Mouse (Mus musculus): ENCODE measurements around the gene Golm1. TPM values are rescaled to one million over a fixed set of nuclear protein-coding genes. Genes with fewer than 3 reads are reported as not detected.
"Not testable (repeated sequence)": the region's sequence is repeated elsewhere in the genome, so short reads cannot be mapped to it uniquely, and the experiment has no call there.

Gene Golm1
- polyA plus RNA-seq (2015; fragmentation: Nextera tagmentation; extraction: Ambion mirVana) = 34.5 and 36.9 TPM in 2 replicates

DNA sequence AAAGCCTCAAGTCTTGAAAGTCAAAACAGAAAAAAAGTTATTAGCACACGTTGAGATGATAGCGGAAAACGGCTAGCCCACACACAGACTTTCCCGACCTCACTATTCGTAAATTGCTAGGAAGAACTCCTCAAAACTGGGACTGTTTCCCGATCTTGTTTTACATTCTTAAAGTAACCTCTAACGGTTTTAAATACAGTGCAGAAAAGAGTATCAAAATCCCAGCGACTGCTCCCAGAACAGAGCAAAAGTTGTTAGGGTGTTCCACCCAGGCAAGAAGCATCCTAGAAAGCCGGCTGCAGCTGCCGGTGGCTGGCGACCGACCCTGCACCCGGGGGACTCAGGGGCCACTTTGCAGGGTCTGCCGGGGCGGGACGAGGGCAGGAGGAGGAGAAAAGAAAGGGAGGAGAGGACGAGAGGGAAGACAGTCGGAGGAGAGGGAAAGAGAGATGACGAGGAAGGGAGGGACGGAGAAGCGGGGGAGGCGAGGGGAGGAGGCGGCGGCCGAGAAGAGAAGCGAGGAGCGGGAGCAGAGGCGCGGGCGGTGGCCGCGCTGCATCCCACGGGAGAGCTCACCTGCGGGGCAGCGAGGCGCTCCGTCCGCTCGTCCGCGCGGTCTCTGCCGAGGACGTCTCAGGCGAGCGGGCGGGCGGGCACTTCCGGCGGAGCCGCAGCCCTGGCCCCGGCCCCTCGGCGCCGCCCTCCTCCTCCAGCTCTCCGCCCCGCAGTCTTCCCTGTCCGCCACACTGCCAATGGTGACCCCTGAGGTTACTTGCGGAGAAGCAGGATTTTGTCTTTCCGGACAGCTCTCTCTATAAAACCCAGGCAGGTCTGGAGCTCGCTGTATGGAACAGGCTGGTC lies at the start of gene Golm1:
Gene Golm1 (minus strand): TSS at position 661 of the 861 bp plus-strand sequence.
- H3K4me1 ChIP-seq (replicated peaks; ENCODE audit: control insufficient read depth, insufficient read depth, low read length) = peaks cover 8% of the 10 kb centered on the region
- no peaks in the 10 kb centered on the region for H3K27me3 ChIP-seq (ENCODE audit: control insufficient read depth, insufficient read depth, low read depth, low read length)
- H3K9ac ChIP-seq (ENCODE audit: low read length) = peak within 1 kb of the TSS; percentile 67
- no peak within 1 kb of the TSS for H3K27ac ChIP-seq (ENCODE audit: low read length)
- WGBS = under 1% methylated on average over 59 of the region's 61 CpGs
- peak; percentile 91 for ATAC-seq (ENCODE audit: low read depth)
- peak within 1 kb of the TSS; percentile 69 for H3K4me2 ChIP-seq (ENCODE audit: low read depth, low read length)
- H3K36me3 ChIP-seq (ENCODE audit: control insufficient read depth, insufficient read depth, low read length) = no peaks in the 10 kb centered on the region
- peak within 1 kb of the TSS; percentile 58 for H3K4me3 ChIP-seq (ENCODE audit: low read length)
- H3K9me3 ChIP-seq (ENCODE audit: control insufficient read depth, low read length) = no peaks in the 10 kb centered on the region

DNA sequence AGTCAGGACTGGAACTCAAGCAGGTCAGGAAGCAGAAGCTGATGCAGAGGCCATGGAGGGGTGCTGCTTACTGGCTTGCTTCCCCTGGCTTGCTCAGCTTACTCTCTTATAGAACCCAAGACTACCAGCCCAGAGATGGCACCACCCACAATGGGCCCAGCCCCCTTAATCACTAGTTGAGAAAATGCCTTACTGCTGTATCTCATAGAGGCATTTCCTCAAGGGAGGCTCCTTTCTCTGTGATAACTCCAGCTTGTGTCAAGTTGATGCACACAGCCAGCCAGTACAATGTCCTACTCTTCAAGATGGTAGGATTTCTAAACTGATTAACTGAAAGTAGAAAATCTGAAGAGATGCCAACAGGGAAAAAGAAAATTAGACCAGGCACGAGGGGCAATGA lies 46.5 kb upstream of the Golm1 start:
- ATAC-seq (ENCODE audit: low read depth); H3K4me1 ChIP-seq (replicated peaks; ENCODE audit: control insufficient read depth, insufficient read depth, low read length); H3K9ac ChIP-seq (ENCODE audit: low read length); H3K27ac ChIP-seq (ENCODE audit: low read length); H3K9me3 ChIP-seq (ENCODE audit: control insufficient read depth, low read length); H3K4me2 ChIP-seq (ENCODE audit: low read depth, low read length); H3K4me3 ChIP-seq (ENCODE audit: low read length); H3K36me3 ChIP-seq (ENCODE audit: control insufficient read depth, insufficient read depth, low read length); H3K27me3 ChIP-seq (ENCODE audit: control insufficient read depth, insufficient read depth, low read depth, low read length): not testable (repeated sequence)
- 79% methylated on average over 1 of the region's 1 CpGs for WGBS

DNA sequence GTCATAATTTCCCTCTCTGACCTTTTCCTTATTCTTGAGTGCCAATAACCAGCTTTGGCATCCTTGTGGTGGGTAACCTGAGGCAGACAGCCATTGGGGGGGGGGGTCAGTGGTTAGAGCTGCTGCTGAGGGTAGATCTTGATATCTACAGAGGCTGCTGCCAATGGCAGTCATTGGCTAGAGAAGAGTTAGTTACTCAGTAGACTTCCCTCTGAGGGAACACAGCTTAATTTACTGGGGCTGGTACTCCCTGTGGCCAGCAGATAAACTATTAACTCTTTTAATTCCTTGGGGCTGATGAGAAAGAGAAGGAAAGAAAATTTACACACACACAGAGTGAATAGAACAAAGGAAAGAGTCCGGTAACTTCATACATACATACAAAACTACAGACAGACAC lies 43.9 kb upstream of the Golm1 start:
- Histone ChIP-seq H3K4me2 (ENCODE audit: low read depth, low read length) (no peak overlapping the region), H3K4me1 (replicated peaks; ENCODE audit: control insufficient read depth, insufficient read depth, low read length) (peaks cover 5% of the 10 kb centered on the region), H3K9me3 (ENCODE audit: control insufficient read depth, low read length) (no peaks in the 10 kb centered on the region), H3K27me3 (ENCODE audit: control insufficient read depth, insufficient read depth, low read depth, low read length) (no peaks in the 10 kb centered on the region), H3K9ac (ENCODE audit: low read length) (no peak overlapping the region), H3K27ac (ENCODE audit: low read length) (peak overlapping the region; percentile 2; the same call in 1 of the 2 replicates), H3K4me3 (ENCODE audit: low read length) (no peak overlapping the region), H3K36me3 (ENCODE audit: control insufficient read depth, insufficient read depth, low read length) (no peaks in the 10 kb centered on the region)
- 89% methylated on average over 1 of the region's 1 CpGs for WGBS
- no peak for ATAC-seq (ENCODE audit: low read depth)

DNA sequence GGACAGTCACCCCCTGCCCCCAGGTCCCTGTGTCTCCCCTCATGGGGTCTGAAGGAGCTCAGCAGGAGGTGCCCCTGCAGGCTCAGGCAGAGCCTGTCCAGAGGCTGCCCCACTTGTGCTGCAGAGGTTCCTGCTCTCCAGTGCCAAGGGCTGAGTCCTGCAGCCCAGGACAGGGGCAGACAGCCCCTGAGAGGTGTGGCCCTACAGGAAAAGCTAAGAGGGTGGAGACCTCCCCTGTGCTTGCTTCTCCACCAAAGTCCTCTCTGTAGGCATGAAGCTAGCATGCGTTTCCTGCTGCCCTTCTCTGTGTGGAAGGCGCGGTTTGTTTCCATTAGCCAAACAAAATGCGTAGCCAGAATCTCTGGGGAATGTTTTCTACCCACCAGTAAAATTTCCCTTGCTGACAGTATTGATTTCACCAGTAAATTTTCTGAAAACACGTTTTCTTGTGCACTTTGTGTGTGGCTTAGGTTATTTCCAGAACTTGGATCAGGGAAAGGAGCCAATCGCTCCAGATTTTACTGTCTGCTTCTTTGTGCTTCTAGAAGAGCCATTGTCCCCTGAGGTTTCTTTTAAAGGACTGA lies 43.3 kb upstream of the Golm1 start:
- not testable (repeated sequence) for H3K9ac ChIP-seq (ENCODE audit: low read length); H3K4me1 ChIP-seq (replicated peaks; ENCODE audit: control insufficient read depth, insufficient read depth, low read length); H3K27me3 ChIP-seq (ENCODE audit: control insufficient read depth, insufficient read depth, low read depth, low read length); H3K4me3 ChIP-seq (ENCODE audit: low read length); H3K36me3 ChIP-seq (ENCODE audit: control insufficient read depth, insufficient read depth, low read length); H3K4me2 ChIP-seq (ENCODE audit: low read depth, low read length); H3K9me3 ChIP-seq (ENCODE audit: control insufficient read depth, low read length)
- 20% methylated on average over 6 of the region's 6 CpGs for WGBS
- H3K27ac ChIP-seq (ENCODE audit: low read length) = peak overlapping the region; percentile 2; the same call in 1 of the 2 replicates
- peak; percentile 83 for ATAC-seq (ENCODE audit: low read depth)

DNA sequence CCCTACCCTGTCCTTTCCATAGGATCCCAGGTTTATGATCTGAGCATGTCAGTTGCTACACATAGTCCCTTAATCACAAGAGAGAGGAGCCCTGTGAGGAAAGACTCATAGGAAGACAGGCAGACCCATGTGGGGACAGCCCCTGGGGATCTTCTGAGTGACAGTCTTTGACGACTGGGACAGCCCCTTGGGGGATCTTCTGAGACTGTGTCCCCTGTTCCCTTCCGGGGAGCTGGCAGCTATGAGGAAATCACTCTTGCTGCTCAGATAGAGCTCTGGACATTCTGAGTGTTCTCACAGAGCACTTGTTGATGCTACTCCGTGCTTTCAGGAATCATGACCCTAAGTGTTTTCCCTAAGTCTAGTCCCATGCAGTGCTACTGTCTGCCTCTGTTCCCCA lies 38.1 kb upstream of the Golm1 start:
- no peak for ATAC-seq (ENCODE audit: low read depth)
- H3K4me2 ChIP-seq (ENCODE audit: low read depth, low read length) = no peak overlapping the region
- H3K9me3 ChIP-seq (ENCODE audit: control insufficient read depth, low read length) = no peaks in the 10 kb centered on the region
- no peak overlapping the region for H3K4me3 ChIP-seq (ENCODE audit: low read length)
- no peaks in the 10 kb centered on the region for H3K36me3 ChIP-seq (ENCODE audit: control insufficient read depth, insufficient read depth, low read length)
- no peak overlapping the region for H3K27ac ChIP-seq (ENCODE audit: low read length)
- H3K9ac ChIP-seq (ENCODE audit: low read length) = no peak overlapping the region
- H3K27me3 ChIP-seq (ENCODE audit: control insufficient read depth, insufficient read depth, low read depth, low read length) = no peaks in the 10 kb centered on the region
- 34% methylated on average over 3 of the region's 3 CpGs for WGBS
- no peaks in the 10 kb centered on the region for H3K4me1 ChIP-seq (replicated peaks; ENCODE audit: control insufficient read depth, insufficient read depth, low read length)

DNA sequence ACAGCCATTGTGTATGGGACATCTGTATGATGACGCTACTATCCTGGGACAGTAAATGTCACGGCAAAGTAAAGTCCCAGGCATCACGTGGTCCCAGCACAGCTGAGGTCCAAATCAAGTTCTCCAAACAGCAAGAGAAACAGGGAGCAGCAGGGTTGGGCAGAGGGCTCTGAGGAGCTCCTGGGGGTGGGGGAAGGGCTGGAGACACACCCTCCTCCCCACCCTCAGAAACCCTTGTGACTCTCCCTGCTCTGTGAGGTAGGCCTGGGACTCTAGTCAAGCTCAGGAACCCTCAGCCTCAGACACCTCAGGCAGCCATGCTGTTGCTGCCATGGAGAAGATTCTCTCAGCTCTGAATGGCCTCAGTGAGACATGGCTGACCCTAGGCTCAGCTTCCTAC lies 36.4 kb upstream of the Golm1 start, which contains the start of gene Spata31d1b:
Gene Spata31d1b (plus strand): TSS at position 301 of the 400 bp plus-strand sequence.
- WGBS = 64% methylated on average over 3 of the region's 3 CpGs
- ATAC-seq (ENCODE audit: low read depth); H3K4me1 ChIP-seq (replicated peaks; ENCODE audit: control insufficient read depth, insufficient read depth, low read length); H3K9me3 ChIP-seq (ENCODE audit: control insufficient read depth, low read length); H3K27me3 ChIP-seq (ENCODE audit: control insufficient read depth, insufficient read depth, low read depth, low read length); H3K9ac ChIP-seq (ENCODE audit: low read length); H3K4me3 ChIP-seq (ENCODE audit: low read length); H3K4me2 ChIP-seq (ENCODE audit: low read depth, low read length); H3K36me3 ChIP-seq (ENCODE audit: control insufficient read depth, insufficient read depth, low read length); H3K27ac ChIP-seq (ENCODE audit: low read length): not testable (repeated sequence)

DNA sequence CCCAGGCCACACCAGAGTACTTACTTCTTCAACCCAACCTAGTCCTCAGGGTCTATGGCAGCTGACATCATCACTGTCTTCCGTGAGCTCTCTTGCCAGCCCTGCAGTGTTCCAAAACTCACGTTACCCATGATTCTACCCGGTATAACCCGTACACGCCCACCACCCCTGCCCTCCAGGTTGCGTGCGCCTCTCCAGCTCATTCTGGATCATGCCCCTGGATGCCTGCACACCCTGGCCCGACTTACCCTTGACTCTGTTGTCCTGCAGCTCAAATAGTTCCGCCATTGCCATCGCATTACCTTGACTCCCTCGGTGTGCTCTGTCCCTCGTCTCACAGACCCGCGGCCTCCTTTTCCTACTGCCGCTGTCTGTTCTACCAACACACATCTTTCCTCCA lies 34.6 kb upstream of the Golm1 start, which contains the start of gene Spata31d1a:
Gene Spata31d1a (minus strand): TSS at position 101 of the 400 bp plus-strand sequence.
- Histone ChIP-seq H3K36me3 (ENCODE audit: control insufficient read depth, insufficient read depth, low read length) (no peaks in the 10 kb centered on the region), H3K9ac (ENCODE audit: low read length) (no peak within 1 kb of the TSS), H3K4me2 (ENCODE audit: low read depth, low read length) (no peak within 1 kb of the TSS), H3K27ac (ENCODE audit: low read length) (no peak within 1 kb of the TSS), H3K27me3 (ENCODE audit: control insufficient read depth, insufficient read depth, low read depth, low read length) (no peaks in the 10 kb centered on the region), H3K4me1 (replicated peaks; ENCODE audit: control insufficient read depth, insufficient read depth, low read length) (no peaks in the 10 kb centered on the region), H3K9me3 (ENCODE audit: control insufficient read depth, low read length) (no peaks in the 10 kb centered on the region), H3K4me3 (ENCODE audit: low read length) (no peak within 1 kb of the TSS)
- 85% methylated on average over 15 of the region's 15 CpGs for WGBS
- ATAC-seq (ENCODE audit: low read depth) = no peak

DNA sequence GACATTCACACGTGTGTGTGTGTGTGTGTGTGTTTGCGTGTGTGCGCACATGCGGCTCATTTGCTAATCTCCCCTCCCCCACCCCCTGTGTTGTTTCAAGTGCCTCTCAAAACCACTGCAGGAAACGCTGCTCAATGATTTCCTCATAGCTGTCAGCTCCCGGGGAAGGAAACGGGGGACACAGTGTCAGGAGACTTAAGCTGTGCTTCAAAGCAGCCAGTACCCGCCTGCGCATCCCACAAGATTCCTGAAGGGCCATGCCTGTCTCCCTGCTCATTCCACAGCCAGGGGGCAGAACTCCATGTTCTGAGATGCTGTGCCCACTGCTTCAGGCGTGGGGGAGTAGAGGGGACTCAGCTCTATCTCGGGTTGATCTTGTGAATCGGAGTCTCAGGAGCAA lies 29.0 kb upstream of the Golm1 start:
- WGBS = 29% methylated on average over 12 of the region's 12 CpGs
- Histone ChIP-seq H3K4me1 (replicated peaks; ENCODE audit: control insufficient read depth, insufficient read depth, low read length) (peaks cover 7% of the 10 kb centered on the region; the same call in 1 of the 2 replicates), H3K4me3 (ENCODE audit: low read length) (no peak overlapping the region), H3K4me2 (ENCODE audit: low read depth, low read length) (peak overlapping the region; percentile 18; the same call in 1 of the 2 replicates), H3K9ac (ENCODE audit: low read length) (no peak overlapping the region), H3K9me3 (ENCODE audit: control insufficient read depth, low read length) (no peaks in the 10 kb centered on the region), H3K27me3 (ENCODE audit: control insufficient read depth, insufficient read depth, low read depth, low read length) (no peaks in the 10 kb centered on the region), H3K36me3 (ENCODE audit: control insufficient read depth, insufficient read depth, low read length) (no peaks in the 10 kb centered on the region), H3K27ac (ENCODE audit: low read length) (no peak overlapping the region)
- peak; percentile 62; the same call in 1 of the 2 replicates for ATAC-seq (ENCODE audit: low read depth)

DNA sequence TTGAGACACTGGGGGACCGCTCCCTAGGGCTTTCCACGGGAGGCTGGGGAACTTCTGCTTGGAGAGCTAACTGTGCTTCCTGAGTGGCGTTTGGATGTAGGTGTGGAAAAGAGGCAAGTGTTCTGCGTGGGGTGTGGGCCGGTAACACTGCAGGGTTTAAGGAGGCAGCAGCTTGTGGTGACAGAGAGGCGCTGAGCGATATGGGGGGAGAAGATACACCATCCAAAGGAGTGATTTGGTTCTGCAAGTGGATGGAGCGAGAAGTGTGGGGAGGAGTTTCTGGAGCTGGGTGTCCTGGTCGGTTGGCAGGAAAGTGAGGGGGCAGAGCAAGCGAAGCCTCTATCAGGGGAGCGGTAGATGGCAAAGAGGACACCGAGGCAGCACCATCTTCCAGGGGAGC lies 27.9 kb upstream of the Golm1 start:
- peaks cover 7% of the 10 kb centered on the region; the same call in 1 of the 2 replicates for H3K4me1 ChIP-seq (replicated peaks; ENCODE audit: control insufficient read depth, insufficient read depth, low read length)
- H3K4me3 ChIP-seq (ENCODE audit: low read length) = no peak overlapping the region
- H3K36me3 ChIP-seq (ENCODE audit: control insufficient read depth, insufficient read depth, low read length) = no peaks in the 10 kb centered on the region
- 75% methylated on average over 12 of the region's 12 CpGs for WGBS
- H3K9me3 ChIP-seq (ENCODE audit: control insufficient read depth, low read length) = no peaks in the 10 kb centered on the region
- H3K9ac ChIP-seq (ENCODE audit: low read length) = no peak overlapping the region
- no peak overlapping the region for H3K4me2 ChIP-seq (ENCODE audit: low read depth, low read length)
- ATAC-seq (ENCODE audit: low read depth) = no peak
- H3K27me3 ChIP-seq (ENCODE audit: control insufficient read depth, insufficient read depth, low read depth, low read length) = no peaks in the 10 kb centered on the region
- H3K27ac ChIP-seq (ENCODE audit: low read length) = no peak overlapping the region

Measured in lung, embryonic 16.5 days (tissue).